Mouse (Mus musculus) granulocyte monocyte progenitor cell, adult 5-6 weeks (primary cell): Measurements from ENCODE around the gene Cd47. TPM values are rescaled to one million over a fixed set of nuclear protein-coding genes. Genes with fewer than 3 reads are reported as not detected.

ENCODE experiments used
- ATAC-seq: replicated peaks from 2 replicates; pipeline ENCODE4 v1.8.0; 2016; ENCODE audit warnings: mild to moderate bottlenecking, moderate TSS enrichment, inconsistent platforms; ENCODE audit not compliant: poor library complexity, severe bottlenecking
- total RNA-seq, 2 experiments: library from RNA; stranded (forward) in 1 of 2; stranded (reverse) in 1 of 2; fragments of 200-712, 200-1000 nt in 1 of 2; fragments of >200 nt in 1 of 2; fragmentation: Nextera tagmentation in 1 of 2; gene quantifications; 2 replicates each; pipeline ENCODE4 v1.2.3; 2014 to 2017

Cd47 gene
- 334 and 345 TPM in 2 replicates for total RNA-seq (2014; fragmentation: Nextera tagmentation)
- 258 and 269 TPM in 2 replicates for total RNA-seq (2017)

DNA sequence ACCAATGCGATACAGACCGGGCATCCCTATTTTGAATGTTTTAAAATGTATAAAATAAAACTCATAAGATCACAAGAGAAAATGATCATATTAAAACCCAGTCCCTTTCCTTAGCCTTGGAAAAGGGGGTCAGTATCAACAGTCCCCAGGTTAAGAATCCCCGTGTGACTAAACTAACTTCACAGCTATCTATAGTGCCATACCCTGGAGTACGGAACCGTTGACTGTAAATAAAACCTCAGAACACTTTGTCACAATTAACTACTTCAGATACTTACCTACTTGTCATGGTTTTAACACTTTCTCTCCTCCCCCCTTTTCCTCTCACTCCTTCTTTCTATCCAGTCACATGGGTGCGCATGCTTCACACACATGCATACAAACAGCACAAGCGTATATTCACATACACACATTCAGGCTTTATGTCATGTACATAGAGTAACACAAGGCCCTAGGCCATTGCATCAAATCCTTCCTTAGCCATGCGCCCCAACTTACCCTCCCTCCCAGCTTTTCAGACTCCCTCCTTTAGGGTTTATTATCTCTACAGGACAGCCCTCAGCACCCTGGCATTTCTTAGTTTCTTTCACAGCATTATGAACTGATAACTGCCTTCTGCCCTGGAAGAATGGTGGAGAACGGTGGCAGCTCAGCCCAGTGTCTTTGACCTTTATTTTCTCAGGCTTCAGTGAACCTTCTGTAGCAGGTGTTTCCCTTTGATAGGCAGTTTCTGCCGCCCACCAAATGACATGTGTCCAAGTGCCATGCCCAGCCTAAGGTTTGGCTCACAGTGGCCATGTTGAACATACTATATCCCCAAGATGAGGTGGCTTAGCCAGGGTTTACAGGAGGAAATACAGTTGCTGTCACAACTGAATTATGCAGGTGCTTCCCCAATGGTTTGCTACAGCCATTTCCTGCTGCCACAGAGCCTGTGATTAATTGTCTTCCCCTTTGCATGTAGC, at the start of gene Cd47:
Gene Cd47 (plus strand): TSS at position 937 of the 965 bp plus-strand sequence.
- peak; percentile 73 for ATAC-seq

- no peak for ATAC-seq
Measured at GRCm38 (mm10) chr16:49752906-49753305, 47.4 kb upstream of the Cd47 start.

DNA sequence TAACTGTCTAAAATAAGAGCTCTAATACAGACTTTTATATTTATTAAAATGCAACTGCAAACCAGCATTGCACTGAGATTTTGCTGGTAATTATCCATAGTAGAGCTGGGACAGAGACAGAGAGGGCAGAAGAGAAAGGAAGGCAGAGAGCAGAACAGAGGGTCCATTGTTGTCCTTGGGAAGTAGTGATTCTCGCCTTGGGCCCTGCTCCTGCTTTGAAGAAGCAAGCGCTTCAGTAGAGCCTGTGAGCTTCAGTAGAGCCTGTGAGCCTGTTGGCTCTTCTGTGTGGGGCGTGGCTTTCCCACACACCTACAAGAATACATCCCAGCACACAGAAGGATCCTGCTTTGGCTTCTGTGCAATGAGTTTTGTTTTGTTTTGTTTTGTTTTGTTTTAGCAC, 47.0 kb upstream of the Cd47 start:
- no peak for ATAC-seq

DNA sequence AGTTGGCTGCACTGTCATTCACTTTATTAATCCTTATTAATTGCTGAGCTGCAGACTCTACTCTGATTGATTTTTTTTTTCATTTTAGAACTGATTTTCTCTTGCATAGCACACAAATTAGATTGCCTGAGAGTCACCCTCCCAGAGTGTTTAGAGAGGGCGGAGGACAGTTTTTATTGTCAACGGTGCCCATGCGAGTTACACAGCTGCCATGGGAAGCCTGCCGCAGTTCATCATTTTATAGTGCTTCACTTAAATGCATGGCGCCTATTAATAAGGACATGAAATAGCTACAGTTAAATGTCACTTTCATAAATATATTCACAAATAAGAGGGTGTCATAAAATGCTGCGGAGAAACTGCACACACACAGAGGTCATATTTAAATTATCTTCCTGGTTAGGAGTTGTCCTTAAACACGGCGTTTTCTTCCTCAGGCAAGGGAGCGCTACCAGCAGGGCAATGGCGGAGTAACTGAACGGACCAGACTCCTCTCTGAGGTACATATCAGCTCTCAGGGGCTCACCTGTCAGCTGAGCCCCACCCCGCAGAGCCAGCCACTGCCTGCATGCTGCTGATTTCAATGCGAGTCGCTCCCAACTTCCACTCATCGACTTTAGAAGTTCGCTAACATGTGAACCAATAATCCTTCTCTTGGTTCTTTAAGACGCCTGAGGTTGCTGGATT, 39.7 kb upstream of the Cd47 start:
- no peak for ATAC-seq

GRCm38 (mm10) chr16:49761981-49762380, 38.4 kb upstream of the Cd47 start:
- peak; percentile 77 for ATAC-seq

DNA sequence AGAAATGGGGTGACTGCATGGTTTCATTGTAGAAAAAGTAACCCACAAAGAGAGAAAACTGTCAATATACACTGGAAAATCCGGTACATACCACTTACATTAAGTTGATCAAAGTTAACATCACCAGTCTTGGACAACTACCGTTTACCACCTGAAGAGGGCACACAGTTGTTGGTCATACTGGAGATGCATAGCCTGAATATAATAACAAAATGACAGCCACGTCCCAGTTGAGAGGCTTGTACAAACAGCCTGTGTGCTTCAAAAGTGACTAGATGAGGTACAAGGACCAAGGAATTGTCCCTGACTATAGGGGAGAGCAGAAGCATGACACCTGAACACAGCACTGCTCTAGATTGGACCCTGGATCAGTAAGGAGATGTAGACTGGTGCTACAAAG, 34.0 kb upstream of the Cd47 start:
- ATAC-seq, result peak; percentile 47

DNA sequence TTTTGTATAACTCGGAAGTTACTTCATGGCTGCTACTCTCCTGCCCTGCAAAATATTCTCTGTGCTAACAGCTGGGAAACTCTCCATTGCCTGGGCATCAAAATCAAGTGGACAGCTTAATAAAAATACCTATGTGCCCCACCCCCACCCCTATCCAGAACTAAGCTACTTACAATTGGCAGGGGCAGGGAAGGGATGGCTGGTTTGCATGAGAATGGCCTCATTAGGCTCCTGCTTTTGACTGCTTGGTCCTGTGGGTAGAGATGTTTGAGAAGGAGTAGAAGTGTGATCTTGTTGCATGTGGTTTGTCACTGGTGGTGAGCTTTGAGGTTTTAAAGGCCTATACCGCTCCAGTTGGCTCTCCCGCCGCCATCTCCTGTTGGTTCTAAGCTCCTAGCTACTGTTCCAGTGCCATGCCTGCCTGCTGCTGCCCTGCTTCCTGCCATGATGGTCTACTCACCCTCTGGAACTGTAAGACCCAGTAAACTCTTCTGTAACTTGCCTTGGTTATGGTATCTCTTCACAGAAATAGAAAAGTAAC, 31.8 kb upstream of the Cd47 start:
- ATAC-seq, result no peak

DNA sequence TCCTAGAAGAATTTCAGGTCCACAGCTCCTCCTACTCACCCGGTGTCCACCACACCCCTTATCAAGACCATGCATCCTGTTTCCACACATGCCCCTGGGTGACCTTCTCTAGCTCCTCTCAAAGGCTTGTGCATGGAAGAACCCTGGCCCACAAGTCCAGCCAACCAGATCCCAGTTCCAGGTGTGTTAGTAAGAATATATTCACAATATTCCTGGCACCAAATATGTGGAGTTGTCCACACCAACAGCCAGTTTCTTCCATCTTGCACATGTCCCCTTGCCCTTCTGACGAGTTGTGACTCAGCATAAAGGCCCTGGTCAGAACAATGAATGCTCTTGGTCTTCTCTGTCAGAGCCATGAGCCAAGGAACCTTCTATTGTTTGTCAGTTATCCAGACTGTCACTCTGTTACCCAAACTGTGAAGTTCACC, 30.5 kb upstream of the Cd47 start:
- peak; percentile 70 for ATAC-seq

DNA sequence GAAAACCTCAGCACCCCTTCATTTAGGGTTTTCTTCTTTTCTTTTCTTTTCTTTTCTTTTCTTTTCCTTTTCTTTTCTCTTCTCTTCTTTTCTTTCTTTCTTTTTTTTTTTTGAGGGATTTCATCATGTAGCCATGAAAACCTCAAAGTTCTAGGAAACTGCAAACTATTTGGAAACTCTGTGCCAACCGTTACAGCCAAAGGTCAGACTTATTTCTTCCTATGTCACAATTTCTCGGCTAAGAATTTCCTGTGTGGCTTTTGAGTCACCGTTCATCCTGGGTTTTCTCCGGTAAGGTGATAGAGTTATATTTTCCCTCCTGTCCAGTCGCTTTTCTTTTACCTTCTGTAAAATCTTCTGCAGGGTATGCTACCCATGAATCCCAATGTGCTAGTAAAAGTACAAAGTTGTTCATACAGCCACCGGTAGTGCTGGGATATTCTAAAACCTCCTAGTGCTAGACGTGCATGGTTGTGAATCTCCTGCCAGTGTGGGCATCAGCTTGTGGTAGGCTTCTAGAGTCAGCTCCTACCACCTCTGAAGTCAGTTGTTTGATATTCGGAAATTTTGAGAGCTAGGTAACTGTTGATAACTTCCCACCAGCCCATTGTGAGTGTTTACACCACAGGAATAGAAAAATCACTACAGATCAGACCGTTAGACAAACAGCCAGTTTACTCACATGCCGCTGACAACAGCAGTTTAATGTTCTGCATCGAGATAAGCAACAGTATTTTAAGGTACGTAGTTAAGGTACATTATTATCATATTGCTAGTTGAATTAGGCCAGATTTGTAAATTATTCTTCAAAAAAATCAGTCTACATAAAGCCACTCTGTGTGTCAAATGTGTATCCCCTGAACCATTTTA, 29.8 kb upstream of the Cd47 start:
- ATAC-seq, result peak; percentile 50

DNA sequence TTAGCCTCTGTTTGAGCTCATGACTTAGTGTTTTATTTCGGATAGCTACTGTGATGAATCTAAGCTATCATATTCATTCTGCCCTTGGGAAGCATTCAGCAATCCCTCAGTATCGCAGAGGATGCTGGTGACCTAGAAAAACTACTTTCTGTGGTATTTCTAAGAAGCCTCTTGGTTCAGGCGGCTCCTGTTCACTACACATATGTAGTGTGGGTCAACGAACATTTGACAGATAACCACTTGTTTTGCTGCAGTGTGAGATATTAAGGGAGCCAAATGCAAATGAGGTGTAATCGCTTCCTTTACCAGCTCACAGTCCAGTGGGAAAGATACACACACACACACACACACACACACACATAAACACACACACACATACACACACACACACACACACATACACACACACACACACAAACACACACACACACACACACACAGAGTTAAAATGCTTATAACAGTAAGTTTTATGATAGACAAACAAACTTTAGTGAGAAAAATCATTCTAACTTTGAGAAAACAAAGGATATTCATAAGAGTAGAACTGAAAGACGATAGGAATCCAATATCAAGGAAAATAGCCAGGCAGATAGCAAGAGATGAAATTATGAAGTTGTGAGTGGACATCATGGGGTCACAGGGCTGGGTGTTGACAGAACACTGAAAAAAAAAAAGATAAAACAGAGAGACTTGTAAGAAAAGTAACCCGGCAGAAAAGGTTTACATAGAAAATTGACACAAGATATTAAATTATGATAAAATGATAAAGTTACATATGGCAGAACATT, 28.5 kb upstream of the Cd47 start:
- ATAC-seq, result no peak

DNA sequence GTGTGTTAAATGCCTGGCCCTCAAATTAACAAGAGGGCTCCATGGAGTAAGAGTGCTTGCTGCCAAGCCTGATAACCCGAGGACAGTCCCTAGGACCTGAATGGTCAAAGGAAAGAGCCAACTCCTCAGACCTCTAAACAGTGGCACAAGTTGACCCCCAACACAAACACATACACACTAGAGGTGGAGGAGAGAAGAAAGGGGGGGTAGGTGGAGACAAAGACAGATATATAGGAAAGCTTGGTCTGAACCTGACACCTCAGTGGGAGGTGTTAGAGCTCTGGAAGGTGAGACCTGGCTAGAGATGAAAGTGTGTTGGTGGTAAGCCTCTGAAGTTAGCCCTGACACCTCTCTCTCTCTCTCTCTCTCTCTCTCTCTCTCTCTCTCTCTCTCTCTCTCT, 27.8 kb upstream of the Cd47 start:
- no peak for ATAC-seq

- ATAC-seq, result no peak
Measured at GRCm38 (mm10) chr16:49773068-49773467, 27.3 kb upstream of the Cd47 start.

DNA sequence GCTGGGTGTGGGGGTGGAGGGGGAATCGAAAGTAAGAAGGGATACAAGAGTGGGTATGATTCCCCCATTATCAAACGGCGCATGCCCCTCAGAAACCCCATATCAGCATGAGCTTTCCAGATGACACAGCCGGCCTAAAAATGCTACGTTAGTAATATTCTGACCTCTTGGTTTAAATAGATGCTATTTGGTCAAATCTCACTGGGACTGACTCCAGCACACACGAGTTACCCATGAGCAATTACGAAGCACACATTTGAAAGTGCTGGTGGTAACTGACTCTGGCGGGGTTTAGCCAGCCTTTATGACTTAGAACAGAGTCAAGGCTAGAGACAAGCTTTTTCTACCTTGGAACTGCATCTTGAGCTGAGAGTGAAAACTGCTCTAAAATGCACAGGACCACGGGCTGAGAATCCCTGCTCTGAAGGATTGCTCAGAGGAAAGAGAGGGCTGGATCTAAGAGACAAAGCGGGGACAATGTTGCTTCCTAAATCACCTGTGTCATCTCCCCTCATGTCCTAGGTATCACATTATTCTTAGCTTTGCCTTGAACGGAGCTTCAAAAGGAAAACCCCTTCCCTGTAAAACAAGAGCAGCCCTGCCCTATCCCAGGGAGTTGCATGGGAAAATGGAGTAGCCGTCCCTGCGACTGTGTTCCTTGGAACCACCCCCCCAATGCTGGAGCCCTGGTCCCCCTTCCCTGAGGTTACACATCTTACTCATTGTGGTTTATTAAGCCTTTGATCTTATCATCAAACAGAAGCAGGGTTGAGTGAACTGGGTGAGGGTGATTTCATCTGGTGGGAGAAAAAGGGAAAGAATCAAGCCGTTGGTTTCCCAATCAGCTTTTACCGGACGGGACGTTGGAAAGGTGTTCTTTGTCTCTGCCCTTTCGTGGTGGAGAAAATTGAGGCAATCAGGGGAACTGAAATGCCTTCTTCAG, 26.0 kb upstream of the Cd47 start:
- peak; percentile 60 for ATAC-seq

DNA sequence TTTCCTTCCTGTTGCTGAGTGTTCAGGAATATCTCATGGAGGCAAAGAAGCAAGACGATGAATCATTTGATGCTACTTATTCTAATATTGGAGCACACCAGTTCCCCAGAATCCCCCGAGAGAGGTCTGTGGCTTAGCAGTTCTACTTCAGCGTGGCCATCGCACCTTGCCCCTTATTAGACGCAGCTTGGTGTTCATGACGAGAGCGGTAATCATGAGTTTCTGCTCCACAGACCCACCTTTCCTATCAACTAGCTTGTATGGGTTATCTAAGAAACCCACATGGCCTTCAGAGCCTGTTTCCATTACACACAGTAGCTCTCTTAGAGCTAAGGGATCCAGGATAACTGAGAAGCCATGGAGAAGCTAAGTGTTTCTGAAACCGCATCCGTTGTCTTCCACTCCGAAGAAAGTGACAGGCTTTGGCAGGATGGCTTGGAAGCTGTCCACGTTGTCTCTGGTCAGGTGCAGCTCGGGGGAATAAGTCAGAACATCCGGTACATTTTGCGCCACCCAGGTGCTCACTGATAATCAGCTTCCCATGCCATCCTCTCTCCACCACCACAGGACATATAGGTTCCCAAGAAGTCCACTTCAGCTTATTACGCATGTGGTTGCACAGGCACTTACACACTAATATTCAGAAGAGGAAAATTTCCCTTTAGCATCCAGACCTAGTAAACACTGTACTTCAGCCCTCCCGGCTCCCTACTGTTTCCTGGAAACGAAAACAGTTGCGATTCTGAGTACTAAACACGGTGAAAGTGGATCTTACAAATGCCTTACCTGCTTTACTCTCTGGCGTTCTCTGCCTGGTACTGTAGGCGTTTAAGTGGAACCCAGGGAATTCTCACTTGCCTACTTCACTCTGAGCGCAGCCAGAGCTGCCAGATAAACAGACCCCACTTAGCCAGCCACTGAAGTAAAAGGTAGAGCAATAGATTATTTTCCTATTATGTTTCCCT, 25.0 kb upstream of the Cd47 start:
- ATAC-seq, result no peak

DNA sequence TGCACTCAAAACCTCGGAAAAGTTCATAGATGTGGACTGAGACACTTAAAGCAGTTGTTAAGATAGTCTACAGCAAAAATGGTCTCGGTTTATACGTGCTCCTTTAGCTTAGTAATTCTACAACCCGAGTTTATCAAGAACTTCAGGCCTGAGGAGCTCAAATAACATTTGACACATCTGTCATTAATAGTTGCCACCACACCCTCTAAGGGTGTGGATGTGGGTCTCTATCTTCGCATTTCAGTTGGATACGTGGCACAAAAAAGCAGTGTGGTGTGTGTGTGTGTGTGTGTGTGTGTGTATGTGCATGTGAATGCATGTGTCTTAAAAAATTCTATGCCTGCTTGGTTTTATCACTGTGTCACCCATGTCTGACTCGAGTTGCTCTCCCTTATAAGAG, 23.4 kb upstream of the Cd47 start:
- ATAC-seq, result no peak

GRCm38 (mm10) chr16:49781556-49782156, 18.7 kb upstream of the Cd47 start:
- peak; percentile 97 for ATAC-seq

- peak; percentile 46 for ATAC-seq
Measured at GRCm38 (mm10) chr16:49783369-49783768, 17.0 kb upstream of the Cd47 start.
